Mouse (Mus musculus) thymus, adult 2 months (tissue): Measurements from ENCODE around the gene Mief2.

Experiments used
- CTCF ChIP-seq: fragments of 200-500 bp; IDR thresholded peaks from 2 replicates; pipeline ENCODE4 v1.5.1; 2012; ENCODE audit warnings: mild to moderate bottlenecking, control low read depth, low read length, moderate library complexity, borderline replicate concordance; ENCODE audit not compliant: control insufficient read depth, poor library complexity, insufficient read depth; ENCODE audit errors: extremely low read depth
- POLR2A ChIP-seq: fragments of 200-500 bp; IDR thresholded peaks from 2 replicates; pipeline ENCODE4 v1.6.1; 2012; ENCODE audit warnings: mild to moderate bottlenecking, low read length, control low read depth, moderate library complexity; ENCODE audit not compliant: control insufficient read depth, poor library complexity, insufficient read depth; ENCODE audit errors: extremely low read depth

DNA sequence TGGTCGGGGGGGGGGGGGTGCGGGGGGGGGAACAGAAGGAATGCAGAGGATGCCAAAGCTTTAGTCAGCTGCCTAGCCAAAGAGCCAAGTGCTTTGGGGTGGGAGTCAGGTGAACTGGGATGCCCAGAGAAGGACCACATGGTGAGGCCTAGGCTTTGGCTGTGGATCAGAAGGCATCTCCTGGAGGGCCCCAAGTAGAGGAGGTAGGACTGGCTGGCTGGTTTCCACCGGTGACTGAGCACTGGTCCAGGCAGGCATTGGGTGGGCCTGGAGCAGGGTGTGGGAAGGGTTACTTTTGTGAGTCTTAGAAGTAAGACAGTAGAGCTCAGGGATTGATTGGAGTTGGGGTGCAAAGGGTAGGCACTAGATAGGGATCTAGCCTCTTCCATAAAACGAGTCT is 26.6 kb upstream of the Mief2 start:
- TF ChIP-seq CTCF (no peak), POLR2A (no peak)
